Mouse (Mus musculus) forebrain, embryonic 11.5 days (tissue): ENCODE results near the gene Map3k5. TPM values are rescaled to one million over a fixed set of nuclear protein-coding genes. Genes with fewer than 3 reads are reported as not detected.

Experiments used
- ATAC-seq: fragments of 200-750 bp; cut with Nextera tagmentation; replicated peaks from 2 replicates; pipeline ENCODE4 v1.8.0; 2017; ENCODE audit warnings: moderate TSS enrichment; ENCODE audit not compliant: low FRiP score
- DNase-seq: peaks from one replicate; pipeline ENCODE4 v3.0.0-alpha.2; 2017; ENCODE audit warnings: low spot score
- H3K27ac ChIP-seq: fragments of 300-500 bp; sonication (generic); 2 replicates; pipeline ENCODE4 v1.5.1; 2014; ENCODE audit warnings: low read depth, low read length
- H3K27me3 ChIP-seq: fragments of 300-500 bp; sonication (generic); 2 replicates; pipeline ENCODE4 v1.6.1; 2014; ENCODE audit warnings: mild to moderate bottlenecking, low read length, mixed read lengths; ENCODE audit not compliant: control insufficient read depth, insufficient read depth
- H3K36me3 ChIP-seq: fragments of 300-500 bp; sonication (generic); 2 replicates; pipeline ENCODE4 v1.6.1; 2014; ENCODE audit warnings: mild to moderate bottlenecking, low read length, moderate library complexity, mixed read lengths; ENCODE audit not compliant: control insufficient read depth, insufficient read depth
- H3K4me1 ChIP-seq: fragments of 300-500 bp; sonication (generic); replicated peaks from 2 replicates; pipeline ENCODE4 v1.6.1; 2014; ENCODE audit warnings: low read length, mixed read lengths; ENCODE audit not compliant: control insufficient read depth, insufficient read depth
- H3K4me2 ChIP-seq: fragments of 300-500 bp; sonication (generic); 2 replicates; pipeline ENCODE4 v1.6.1; 2014; ENCODE audit warnings: low read depth, mild to moderate bottlenecking, low read length, moderate library complexity, mixed read lengths; ENCODE audit not compliant: severe bottlenecking
- H3K4me3 ChIP-seq: fragments of 300-500 bp; sonication (generic); 2 replicates; pipeline ENCODE4 v1.5.1; 2014; ENCODE audit warnings: low read depth, low read length
- H3K9ac ChIP-seq: fragments of 300-500 bp; sonication (generic); 2 replicates; pipeline ENCODE4 v1.6.1; 2014; ENCODE audit warnings: low read length
- H3K9me3 ChIP-seq: fragments of 300-500 bp; sonication (generic); 2 replicates; pipeline ENCODE4 v1.6.1; 2016; ENCODE audit warnings: low read length, mixed read lengths; ENCODE audit not compliant: control insufficient read depth
- WGBS: fragments of 180-500 bp; shearing (Covaris S2); extraction: QIAGEN DNeasy Blood & Tissue Kit; methylation state at CpG from one replicate; pipeline ENCODE4 v1.1.7; 2014; 5-methylcytosine and 5-hydroxymethylcytosine counted together
- polyA plus RNA-seq: library from polyadenylated mRNA; unstranded; fragments of >200 nt; fragmentation: Nextera tagmentation; extraction: Ambion mirVana; gene quantifications from 2 replicates; pipeline ENCODE4 v1.2.1, GENCODE M21; 2014

Map3k5 gene
- polyA plus RNA-seq, 1 experiment from 2014 or later, result 0.49 TPM

DNA sequence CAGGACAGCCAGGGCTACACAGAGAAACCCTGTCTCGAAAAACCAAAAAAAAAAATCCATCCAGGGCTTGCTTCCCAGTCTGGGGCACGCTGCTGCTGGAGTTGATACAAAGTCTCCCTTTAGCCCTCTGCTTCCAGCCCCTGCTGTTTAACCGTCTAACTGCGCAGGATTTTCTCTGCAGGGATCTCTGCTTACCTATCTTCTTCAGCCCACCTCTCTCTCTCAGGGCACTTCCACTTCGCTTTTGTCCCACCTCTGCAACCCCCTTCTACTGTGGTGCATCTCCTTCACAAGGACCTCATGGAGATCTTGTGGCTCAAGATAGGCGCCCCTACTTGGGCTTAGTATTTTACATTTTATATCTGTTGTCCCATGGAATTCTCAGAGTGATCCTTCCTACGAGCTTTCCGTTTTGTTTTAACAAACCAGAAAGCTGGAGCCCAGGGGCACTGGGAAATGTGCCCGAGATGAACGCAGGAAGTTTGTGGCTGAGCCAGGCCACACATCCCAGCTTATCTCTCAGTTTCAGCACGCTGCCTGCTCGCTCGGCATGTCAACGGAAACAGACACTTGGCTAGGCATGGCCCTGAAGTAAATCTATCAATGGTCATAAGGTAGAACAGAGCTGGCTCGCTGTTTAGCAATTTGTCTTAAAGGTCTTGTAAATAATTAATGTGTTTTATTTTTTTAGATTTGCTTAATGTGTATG, 201.2 kb downstream of the Map3k5 start:
- Histone ChIP-seq H3K9me3 (no peaks in the 10 kb centered on the region), H3K4me2 (no peak overlapping the region), H3K4me3 (no peak overlapping the region), H3K27me3 (no peaks in the 10 kb centered on the region), H3K36me3 (no peaks in the 10 kb centered on the region), H3K27ac (no peak overlapping the region), H3K9ac (no peak overlapping the region), H3K4me1 (no peaks in the 10 kb centered on the region)
- DNase-seq (no peak), ATAC-seq (no peak)
- 83% methylated on average over 15 of the region's 15 CpGs for WGBS

DNA sequence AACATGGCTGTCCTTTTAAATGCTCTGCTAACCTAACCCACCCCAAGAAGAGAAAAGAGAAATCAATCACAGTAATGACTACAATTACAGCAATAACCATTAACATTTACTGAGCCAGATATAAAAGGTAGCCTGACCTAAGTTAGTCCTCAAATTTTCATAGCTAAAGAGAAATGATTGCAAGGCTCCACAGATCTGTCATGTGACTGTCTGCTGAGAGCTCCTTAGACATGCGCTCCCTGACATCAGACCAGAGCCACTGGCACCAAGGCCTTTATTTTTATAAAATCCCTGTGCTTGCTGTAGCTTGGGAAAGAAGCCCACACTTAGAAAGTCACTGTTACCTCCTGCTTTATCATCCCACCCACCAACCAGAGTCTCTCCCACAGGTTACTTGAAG, 202.2 kb downstream of the Map3k5 start:
- Histone ChIP-seq H3K27ac (no peak overlapping the region), H3K9ac (no peak overlapping the region), H3K4me2 (no peak overlapping the region), H3K9me3 (no peaks in the 10 kb centered on the region), H3K36me3 (no peaks in the 10 kb centered on the region), H3K4me3 (no peak overlapping the region), H3K27me3 (no peaks in the 10 kb centered on the region), H3K4me1 (no peaks in the 10 kb centered on the region)
- DNase-seq, result no peak
- ATAC-seq, result no peak
- WGBS, result 97% methylated on average over 1 of the region's 1 CpGs

DNA sequence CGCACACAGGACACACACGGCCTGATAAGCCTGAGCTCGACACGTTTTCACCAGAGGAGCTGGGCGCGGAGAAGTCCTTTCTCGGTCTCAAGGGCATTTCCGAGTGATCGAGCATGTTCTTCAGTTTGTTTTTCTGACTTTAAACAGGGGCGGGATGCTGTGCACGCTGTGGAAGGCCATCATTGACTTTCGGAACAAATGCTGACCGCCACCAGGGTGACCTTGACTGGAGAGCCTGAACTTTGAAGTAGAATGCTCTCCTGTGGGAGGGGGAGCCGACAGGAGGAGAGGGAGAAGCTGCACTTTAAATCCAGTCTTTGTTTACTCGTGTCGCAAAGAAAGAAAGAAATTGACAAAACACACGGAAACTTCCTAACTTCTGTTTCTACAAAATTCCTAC, 207.1 kb downstream of the Map3k5 start:
- no peak for ATAC-seq
- no peak for DNase-seq
- WGBS, result 65% methylated on average over 17 of the region's 17 CpGs

DNA sequence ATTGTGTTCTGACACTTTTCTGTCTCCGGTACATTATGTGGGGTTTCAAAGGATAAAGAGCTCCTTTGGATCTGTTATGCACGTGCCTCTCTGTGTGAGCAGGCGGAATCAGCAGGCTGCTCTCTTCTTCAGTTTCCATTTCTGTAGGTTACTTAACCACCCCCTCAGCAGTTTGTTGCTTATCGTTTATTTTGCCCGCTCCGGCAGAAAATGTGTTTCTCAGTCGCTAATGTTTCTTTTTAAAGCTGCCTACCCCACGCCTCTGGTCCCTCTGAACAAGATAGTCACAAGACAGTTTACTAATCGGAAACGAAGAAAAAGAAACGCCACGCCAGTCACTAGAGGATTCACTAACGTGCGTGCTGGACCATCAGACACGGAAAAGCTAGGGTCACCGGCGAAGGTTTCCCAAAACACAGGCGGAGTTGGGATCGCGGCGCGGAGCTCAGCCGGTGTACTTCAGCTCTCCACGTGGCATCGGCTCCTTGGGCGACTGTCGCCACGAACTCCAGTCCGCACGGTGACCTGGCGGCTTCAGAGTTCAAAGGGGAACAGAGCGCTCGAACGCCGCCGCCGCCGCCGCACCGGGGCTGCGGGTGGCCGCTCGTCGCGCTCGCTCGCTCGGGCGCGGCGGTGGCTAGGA, 214.0 kb downstream of the Map3k5 start, which contains the start of gene Map7:
Map7 (plus strand) TSS at position 342 of the 643 bp plus-strand sequence.
- Histone ChIP-seq H3K4me1 (peaks cover 9% of the 10 kb centered on the region; the same call in 1 of the 2 replicates), H3K9me3 (no peaks in the 10 kb centered on the region), H3K4me3 (peak within 1 kb of the TSS; percentile 70), H3K36me3 (no peaks in the 10 kb centered on the region), H3K27me3 (peaks cover 25% of the 10 kb centered on the region), H3K4me2 (peak within 1 kb of the TSS; percentile 95), H3K9ac (peak within 1 kb of the TSS; percentile 67), H3K27ac (no peak within 1 kb of the TSS)
- peak; percentile 6; the same call in 1 of the 2 replicates for ATAC-seq
- DNase-seq, result peak; percentile 67
- WGBS, result 3% methylated on average over 51 of the region's 51 CpGs

More for the DNA sequence above, 207.1 kb downstream of the Map3k5 start:
- Histone ChIP-seq H3K27me3 (no peaks in the 10 kb centered on the region), H3K4me3 (no peak overlapping the region), H3K4me1 (no peaks in the 10 kb centered on the region), H3K4me2 (no peak overlapping the region), H3K9me3 (no peaks in the 10 kb centered on the region), H3K27ac (no peak overlapping the region), H3K9ac (no peak overlapping the region), H3K36me3 (no peaks in the 10 kb centered on the region)

DNA sequence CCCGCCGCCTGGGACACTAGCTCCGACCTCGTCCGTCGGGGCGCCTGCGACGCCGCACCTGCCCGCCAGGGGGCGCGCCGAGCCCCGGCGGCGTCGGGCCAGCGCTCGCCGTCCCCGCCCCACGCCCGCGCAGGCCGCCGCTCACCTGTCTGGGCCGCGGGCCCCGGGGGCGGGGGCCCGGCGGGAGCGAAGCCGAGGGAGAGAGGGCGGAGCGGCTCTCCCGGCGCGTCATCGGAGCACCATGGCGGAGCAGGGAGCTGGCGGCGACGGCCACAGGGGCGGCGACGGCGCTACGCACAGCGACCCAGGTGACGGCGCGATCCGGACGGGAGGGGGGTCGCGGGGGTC, 214.5 kb downstream of the Map3k5 start:
- WGBS, result under 1% methylated on average over 48 of the region's 58 CpGs
- peak overlapping the region; percentile 95 for H3K4me2 ChIP-seq
- peak overlapping the region; percentile 70 for H3K4me3 ChIP-seq
- H3K27ac ChIP-seq, result no peak overlapping the region
- peaks cover 9% of the 10 kb centered on the region; the same call in 1 of the 2 replicates for H3K4me1 ChIP-seq
- H3K36me3 ChIP-seq, result no peaks in the 10 kb centered on the region
- peak; percentile 76 for DNase-seq
- H3K9ac ChIP-seq, result peak overlapping the region; percentile 67
- no peaks in the 10 kb centered on the region for H3K9me3 ChIP-seq
- H3K27me3 ChIP-seq, result peaks cover 25% of the 10 kb centered on the region
- peak; percentile 80 for ATAC-seq

DNA sequence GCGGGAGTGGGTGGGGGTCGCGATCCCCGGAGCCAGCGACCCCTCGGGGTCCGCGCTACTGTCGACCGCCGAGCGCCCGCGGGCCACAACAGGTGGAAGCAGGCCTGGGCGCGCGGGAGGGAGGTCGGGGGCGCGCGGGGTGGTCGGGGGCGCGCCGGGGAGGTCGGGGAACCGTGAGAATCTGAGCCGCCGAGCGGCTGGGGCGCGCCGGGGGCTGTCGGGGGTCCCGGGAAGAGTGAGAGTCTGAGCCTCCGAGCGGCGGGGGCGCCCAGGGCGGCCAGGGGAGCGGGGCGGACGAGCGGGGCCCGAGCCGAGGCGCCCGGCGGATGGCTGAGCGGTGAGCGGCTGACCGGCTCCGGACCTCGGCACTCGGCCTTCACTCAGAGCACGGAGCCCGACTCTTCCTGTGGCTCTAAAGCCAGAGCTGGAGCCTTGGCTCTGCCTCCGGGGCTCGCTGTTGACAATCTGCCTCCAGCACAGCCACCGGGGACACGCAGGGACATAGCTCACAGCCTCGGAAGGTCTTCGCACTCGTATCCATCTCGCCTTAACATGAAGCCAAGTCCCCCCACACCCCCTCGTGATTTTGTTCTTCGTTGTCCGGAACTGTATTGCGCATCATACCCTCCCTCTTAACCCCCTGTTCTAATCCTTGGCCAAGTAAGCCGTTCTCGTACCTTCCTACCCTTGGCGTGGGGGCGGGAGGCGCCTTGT, 215.0 kb downstream of the Map3k5 start:
- peak overlapping the region; percentile 70 for H3K4me3 ChIP-seq
- DNase-seq (no peak), ATAC-seq (peak; percentile 77)
- WGBS, result 1% methylated on average over 53 of the region's 74 CpGs
- H3K4me2 ChIP-seq, result peak overlapping the region; percentile 95
- H3K4me1 ChIP-seq, result peaks cover 9% of the 10 kb centered on the region; the same call in 1 of the 2 replicates
- H3K9me3 ChIP-seq, result no peaks in the 10 kb centered on the region
- H3K27ac ChIP-seq, result no peak overlapping the region
- H3K27me3 ChIP-seq, result peaks cover 25% of the 10 kb centered on the region
- H3K36me3 ChIP-seq, result no peaks in the 10 kb centered on the region
- H3K9ac ChIP-seq, result peak overlapping the region; percentile 67

DNA sequence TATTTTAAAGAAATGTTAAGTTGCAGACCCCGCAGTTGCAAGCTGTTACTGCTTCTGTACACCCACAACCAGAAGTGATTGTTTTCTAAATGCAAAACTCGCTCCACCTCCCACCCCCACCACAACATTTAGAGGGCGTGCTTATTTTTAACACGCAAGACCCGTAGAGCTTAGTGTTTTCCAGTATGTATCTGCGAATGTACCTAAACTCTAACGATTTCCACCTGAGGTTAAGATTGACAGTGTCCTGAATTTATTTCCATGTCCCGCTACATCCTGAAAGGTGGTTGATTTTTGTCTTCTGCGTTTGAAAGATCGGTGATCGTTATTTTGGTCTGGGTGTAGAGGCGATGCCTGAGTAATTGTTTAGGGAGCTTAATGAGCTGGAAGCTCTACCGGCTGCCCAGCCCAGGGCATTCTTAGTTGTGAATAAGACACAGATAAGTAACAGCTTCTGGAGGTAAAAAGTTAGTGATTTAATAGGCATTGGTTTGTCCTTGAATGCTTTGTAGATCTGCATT, 215.6 kb downstream of the Map3k5 start:
- ATAC-seq, result no peak
- Histone ChIP-seq H3K36me3 (no peaks in the 10 kb centered on the region), H3K27me3 (peaks cover 25% of the 10 kb centered on the region), H3K9me3 (no peaks in the 10 kb centered on the region), H3K9ac (peak overlapping the region; percentile 67; the same call in 1 of the 2 replicates), H3K4me1 (peaks cover 9% of the 10 kb centered on the region; the same call in 1 of the 2 replicates), H3K4me3 (peak overlapping the region; percentile 70), H3K27ac (no peak overlapping the region), H3K4me2 (peak overlapping the region; percentile 95)
- WGBS, result 2% methylated on average over 13 of the region's 13 CpGs
- no peak for DNase-seq

DNA sequence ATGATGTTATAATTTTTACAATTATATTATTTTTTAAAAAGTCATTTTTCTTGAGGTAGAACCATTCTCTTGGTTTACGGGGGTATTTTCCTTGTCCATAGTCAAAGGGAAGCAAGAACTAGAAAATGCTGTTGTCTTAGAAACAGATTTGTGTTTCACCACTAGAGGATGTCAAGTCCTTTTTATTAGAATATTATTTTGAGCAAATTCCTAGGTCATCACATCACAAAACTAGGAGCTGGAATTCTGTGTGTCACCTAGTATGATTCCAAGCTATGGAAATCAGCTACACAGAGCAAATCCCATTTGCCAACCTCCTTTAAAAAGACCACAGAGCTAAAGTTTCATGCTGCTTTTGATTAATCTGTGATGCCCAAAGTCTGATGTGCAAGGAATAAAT, 217.9 kb downstream of the Map3k5 start:
- WGBS, result 92% methylated on average over 1 of the region's 1 CpGs

More for the DNA sequence above, 217.9 kb downstream of the Map3k5 start:
- DNase-seq, result no peak
- H3K27me3 ChIP-seq, result peaks cover 24% of the 10 kb centered on the region
- H3K36me3 ChIP-seq, result no peaks in the 10 kb centered on the region
- no peak for ATAC-seq
- H3K27ac ChIP-seq, result no peak overlapping the region
- no peak overlapping the region for H3K9ac ChIP-seq
- H3K4me3 ChIP-seq, result no peak overlapping the region
- no peaks in the 10 kb centered on the region for H3K9me3 ChIP-seq
- no peak overlapping the region for H3K4me2 ChIP-seq
- peaks cover 9% of the 10 kb centered on the region; the same call in 1 of the 2 replicates for H3K4me1 ChIP-seq
